Mouse (Mus musculus): ENCODE measurements at regions not wholly inside any gene's neighbourhood (a gene's known extent, or its start where the extent isn't known, plus 50 kb on each side); places are given as distances from the start of the nearest gene placed in this dataset.
A peak's percentile ranks its signal among the peaks of the same experiment; 100 is the strongest.

- no peak for DNase-seq (ENCODE audit: low read depth in 1 of 2, low spot score in 2 of 2)
Measured at GRCm38 (mm10) chr6:94773604-94774486, 73.9 kb upstream of the Lrig1 start.

GRCm38 (mm10) chr6:94772868-94773603 lies 73.1 kb upstream of the Lrig1 start:
- DNase-seq (ENCODE audit: low read depth in 1 of 2, low spot score in 2 of 2): no peak

GRCm38 (mm10) chr6:94772391-94772790 lies 72.4 kb upstream of the Lrig1 start:
- no peak for DNase-seq (ENCODE audit: low read depth in 1 of 2, low spot score in 2 of 2)

GRCm38 (mm10) chr6:94768230-94768629 lies 68.3 kb upstream of the Lrig1 start:
- DNase-seq (ENCODE audit: low read depth in 1 of 2, low spot score in 2 of 2): no peak

GRCm38 (mm10) chr6:94765724-94766123 lies 65.8 kb upstream of the Lrig1 start:
- DNase-seq (ENCODE audit: low read depth in 1 of 2, low spot score in 2 of 2): no peak

- DNase-seq (ENCODE audit: low read depth in 1 of 2, low spot score in 2 of 2): no peak
Measured at GRCm38 (mm10) chr6:94761341-94761740, 61.4 kb upstream of the Lrig1 start.

- DNase-seq (ENCODE audit: low read depth in 1 of 2, low spot score in 2 of 2): peak; percentile 42 to 48
Measured at GRCm38 (mm10) chr6:94760629-94761111, 60.7 kb upstream of the Lrig1 start.

GRCm38 (mm10) chr6:94759649-94760048 lies 59.7 kb upstream of the Lrig1 start:
- DNase-seq (ENCODE audit: low read depth in 1 of 2, low spot score in 2 of 2): no peak

GRCm38 (mm10) chr6:94756006-94756405 lies 56.0 kb upstream of the Lrig1 start:
- no peak for DNase-seq (ENCODE audit: low read depth in 1 of 2, low spot score in 2 of 2)

GRCm38 (mm10) chr6:94755297-94755831 lies 55.4 kb upstream of the Lrig1 start:
- DNase-seq (ENCODE audit: low read depth in 1 of 2, low spot score in 2 of 2): no peak

- no peak for DNase-seq (ENCODE audit: low read depth in 1 of 2, low spot score in 2 of 2)
Measured at GRCm38 (mm10) chr6:94754522-94754921, 54.6 kb upstream of the Lrig1 start.

GRCm38 (mm10) chr6:94751101-94751440 lies 51.1 kb upstream of the Lrig1 start:
- DNase-seq (ENCODE audit: low read depth in 1 of 2, low spot score in 2 of 2): no peak

GRCm38 (mm10) chr6:94750228-94751100 lies 50.5 kb upstream of the Lrig1 start:
- DNase-seq (ENCODE audit: low read depth in 1 of 2, low spot score in 2 of 2): no peak

Data from monocyte, adult 2 months (primary cell).